Comparison of ENCODE assay signal across 8 mouse cellular contexts in genomic region chr3:41599806-41600589, GRCm38 (mm10). TPM values are rescaled to one million over a fixed set of nuclear protein-coding genes. Genes with fewer than 3 reads are reported as not detected.
DNase-seq lines count a peak whose midpoint lies in the region; ATAC-seq and TF ChIP-seq lines count a peak whose summit lies in the region.

No protein-coding gene starts in this region.

- H3K9ac ChIP-seq in embryonic facial prominence, embryonic 11.5 days (replicated peaks; ENCODE audit: low read length) = no peak overlapping the region
- H3K9ac ChIP-seq in heart, embryonic 12.5 days = no peak overlapping the region
- H3K9ac ChIP-seq in stomach, postnatal 0 days (ENCODE audit: low read length) = no peak overlapping the region

- TF ChIP-seq CTCF in stomach, postnatal 0 days (IDR thresholded peaks at IDR 0.05; ENCODE audit: low read depth) = peak; percentile 75

- no peaks in the 10 kb centered on the region for H3K27me3 ChIP-seq in embryonic facial prominence, embryonic 11.5 days (ENCODE audit: control insufficient read depth, insufficient read depth, low read length)
- no peaks in the 10 kb centered on the region for H3K27me3 ChIP-seq in heart, embryonic 12.5 days (replicated peaks)
- H3K27me3 ChIP-seq in stomach, postnatal 0 days (ENCODE audit: control insufficient read depth, insufficient read depth, low read length) = no peaks in the 10 kb centered on the region

- H3K36me3 ChIP-seq in embryonic facial prominence, embryonic 11.5 days (replicated peaks; ENCODE audit: control insufficient read depth, insufficient read depth, low read depth, low read length) = no peaks in the 10 kb centered on the region
- peaks cover 54% of the 10 kb centered on the region for H3K36me3 ChIP-seq in heart, embryonic 12.5 days
- H3K36me3 ChIP-seq in stomach, postnatal 0 days (ENCODE audit: control insufficient read depth, insufficient read depth, low read length) = peaks cover 4% of the 10 kb centered on the region

- ATAC-seq in embryonic facial prominence, embryonic 11.5 days (replicated peaks; ENCODE audit: insufficient number of reproducible peaks, low FRiP score, low TSS enrichment, low read depth) = peak; percentile 63
- ATAC-seq in heart, embryonic 12.5 days (ENCODE audit: insufficient number of reproducible peaks, low FRiP score) = peak; percentile 49; the same call in 1 of the 2 replicates
- ATAC-seq in megakaryocyte, adult 5-6 weeks (ENCODE audit: poor library complexity, severe bottlenecking) = peak; percentile 50; the same call in 1 of the 2 replicates
- ATAC-seq in stomach, postnatal 0 days (ENCODE audit: low FRiP score, low TSS enrichment) = peak; percentile 81

- H3K4me1 ChIP-seq in embryonic facial prominence, embryonic 11.5 days (ENCODE audit: control insufficient read depth, insufficient read depth, low read length) = no peaks in the 10 kb centered on the region
- peaks cover 43% of the 10 kb centered on the region for H3K4me1 ChIP-seq in heart, embryonic 12.5 days (replicated peaks)
- H3K4me1 ChIP-seq in stomach, postnatal 0 days (replicated peaks; ENCODE audit: control insufficient read depth, insufficient read depth) = no peaks in the 10 kb centered on the region

- H3K4me2 ChIP-seq in embryonic facial prominence, embryonic 11.5 days (ENCODE audit: low read depth, low read length) = no peak overlapping the region
- no peak overlapping the region for H3K4me2 ChIP-seq in heart, embryonic 12.5 days
- no peak overlapping the region for H3K4me2 ChIP-seq in stomach, postnatal 0 days (replicated peaks; ENCODE audit: low read depth)

- H3K4me3 ChIP-seq in embryonic facial prominence, embryonic 11.5 days (ENCODE audit: low read depth, low read length) = no peak overlapping the region
- H3K4me3 ChIP-seq in heart, embryonic 12.5 days = no peak overlapping the region
- no peak overlapping the region for H3K4me3 ChIP-seq in stomach, postnatal 0 days (ENCODE audit: low read depth, low read length)

- WGBS in embryonic facial prominence, embryonic 11.5 days = 84% methylated on average over 14 of the region's 14 CpGs
- WGBS in heart, embryonic 12.5 days = 64% methylated on average over 14 of the region's 14 CpGs
- 87% methylated on average over 14 of the region's 14 CpGs for WGBS in stomach, postnatal 0 days

- H3K9me3 ChIP-seq in embryonic facial prominence, embryonic 11.5 days (replicated peaks; ENCODE audit: control insufficient read depth, low read length) = no peaks in the 10 kb centered on the region
- H3K9me3 ChIP-seq in heart, embryonic 12.5 days (replicated peaks) = no peaks in the 10 kb centered on the region
- no peaks in the 10 kb centered on the region for H3K9me3 ChIP-seq in stomach, postnatal 0 days (ENCODE audit: control insufficient read depth, low read length)

- H3K27ac ChIP-seq in embryonic facial prominence, embryonic 11.5 days (replicated peaks; ENCODE audit: low read depth, low read length) = no peak overlapping the region
- H3K27ac ChIP-seq in heart, embryonic 12.5 days (ENCODE audit: poor library complexity, severe bottlenecking) = peak overlapping the region; percentile 60; the same call in 1 of the 2 replicates
- H3K27ac ChIP-seq in stomach, postnatal 0 days (replicated peaks) = no peak overlapping the region

- DNase-seq in right cerebral cortex, adult 18-20 months = peak; percentile 56
- DNase-seq in right cerebral cortex, postnatal 36 days (ENCODE audit: low spot score in 2 of 2) = no peak
- peak; percentile 54 for DNase-seq in adrenal gland, postnatal 25 days
- peak; percentile 53 for DNase-seq in embryonic facial prominence, embryonic 11.5 days (ENCODE audit: low spot score)
- DNase-seq in kidney, adult 9 months = peak; percentile 81
- DNase-seq in stomach, postnatal 0 days (ENCODE audit: low spot score) = peak; percentile 65

- no peak for TF ChIP-seq EP300 in stomach, postnatal 0 days (optimal IDR thresholded peaks at IDR 0.05)

RNA-seq across cellular contexts. Expression of gene Jade1, which starts 44.5 kb away (rescaled TPM):
- 50.1 and 56.5 TPM in 2 replicates for total RNA-seq in adrenal gland, postnatal 25 days (2021)
- 12.7 and 13.1 TPM in 2 replicates for polyA plus RNA-seq in embryonic facial prominence, embryonic 11.5 days (2014; fragmentation: Nextera tagmentation; extraction: Ambion mirVana)
- polyA plus RNA-seq in heart, embryonic 12.5 days (2016; fragmentation: Nextera tagmentation; extraction: Ambion mirVana) = 17.4 and 19.3 TPM in 2 replicates
- total RNA-seq in megakaryocyte, adult 5-6 weeks (2015) = 23.4 and 26.5 TPM in 2 replicates
- total RNA-seq in megakaryocyte, adult 5-6 weeks (2017) = 17.7 and 20.4 TPM in 2 replicates
- 7.6 and 9.0 TPM in 2 replicates for polyA plus RNA-seq in stomach, postnatal 0 days (2015; fragmentation: Nextera tagmentation; extraction: Ambion mirVana)

Comparison
In these comparisons a context has a peak if more than half of its experiments do, and no peak if none do; other contexts are left out.
1. DNase-seq: peak in right cerebral cortex, adult 18-20 months (single experiment), adrenal gland, postnatal 25 days (single experiment), embryonic facial prominence, embryonic 11.5 days (single experiment), kidney, adult 9 months (single experiment) and stomach, postnatal 0 days (single experiment); none in right cerebral cortex, postnatal 36 days (0 of 2).
2. Peak in every context shown above with its lines, with median percentiles within 50 percentile points of each other: ATAC-seq.